Mouse (Mus musculus) heart, embryonic 15.5 days (tissue): ENCODE data around the gene Rtn4rl1. TPM values are rescaled to one million over a fixed set of nuclear protein-coding genes. Genes with fewer than 3 reads are reported as not detected.

Experiments
- ATAC-seq: fragments of 200-750 bp; cut with Nextera tagmentation; replicated peaks from 2 replicates; pipeline ENCODE4 v1.8.0; 2017; ENCODE audit warnings: low read depth, moderate TSS enrichment; ENCODE audit not compliant: insufficient number of reproducible peaks, insufficient read depth, low FRiP score
- H3K27ac ChIP-seq: fragments of 300-500 bp; sonication (generic); 2 replicates; pipeline ENCODE4 v1.5.1; 2015; ENCODE audit warnings: mild to moderate bottlenecking, inconsistent platforms
- H3K27me3 ChIP-seq: fragments of 300-500 bp; sonication (generic); 2 replicates; pipeline ENCODE4 v1.6.1; 2015; ENCODE audit warnings: inconsistent platforms
- H3K36me3 ChIP-seq: fragments of 300-500 bp; sonication (generic); 2 replicates; pipeline ENCODE4 v1.6.1; 2015; ENCODE audit warnings: mild to moderate bottlenecking, inconsistent platforms
- H3K4me1 ChIP-seq: fragments of 300-500 bp; sonication (generic); replicated peaks from 2 replicates; pipeline ENCODE4 v1.6.1; 2015; ENCODE audit warnings: inconsistent platforms
- H3K4me2 ChIP-seq: fragments of 300-500 bp; sonication (generic); 2 replicates; pipeline ENCODE4 v1.6.1; 2015; ENCODE audit warnings: inconsistent platforms, mild to moderate bottlenecking, moderate library complexity
- H3K4me3 ChIP-seq: fragments of 300-500 bp; sonication (generic); 2 replicates; pipeline ENCODE4 v1.5.1; 2015; ENCODE audit warnings: mild to moderate bottlenecking, inconsistent platforms
- H3K9ac ChIP-seq: fragments of 300-500 bp; sonication (generic); 2 replicates; pipeline ENCODE4 v1.6.1; 2015; ENCODE audit warnings: mild to moderate bottlenecking, inconsistent platforms
- H3K9me3 ChIP-seq: fragments of 300-500 bp; sonication (generic); replicated peaks from 2 replicates; pipeline ENCODE4 v1.6.1; 2016; ENCODE audit warnings: inconsistent platforms
- WGBS: fragments of 180-500 bp; shearing (Covaris S2); methylation state at CpG from one replicate; pipeline ENCODE4 v1.1.7; 2015; ENCODE audit warnings: mixed read lengths; 5-methylcytosine and 5-hydroxymethylcytosine counted together
- polyA plus RNA-seq: library from polyadenylated mRNA; unstranded; fragments of >200 nt; fragmentation: Nextera tagmentation; extraction: Ambion mirVana; gene quantifications from 2 replicates; pipeline ENCODE4 v1.2.1, GENCODE M21; 2015

Rtn4rl1 gene
- polyA plus RNA-seq, 1 experiment from 2014 or later = 12.4 TPM

GRCm38 (mm10) chr11:75166193-75166842 lies 27.3 kb upstream of the Rtn4rl1 start:
- WGBS = 10% methylated on average over 55 of the region's 55 CpGs
- Histone ChIP-seq H3K27ac (peak overlapping the region; percentile 89), H3K9ac (peak overlapping the region; percentile 76), H3K4me3 (peak overlapping the region; percentile 79), H3K9me3 (no peaks in the 10 kb centered on the region), H3K4me1 (peaks cover 77% of the 10 kb centered on the region), H3K27me3 (peaks cover 65% of the 10 kb centered on the region), H3K4me2 (peak overlapping the region; percentile 99), H3K36me3 (peaks cover 23% of the 10 kb centered on the region; the same call in 1 of the 2 replicates)
- ATAC-seq = no peak

GRCm38 (mm10) chr11:75166861-75167642 lies 26.5 kb upstream of the Rtn4rl1 start:
- H3K4me3 ChIP-seq = peak overlapping the region; percentile 79
- H3K36me3 ChIP-seq = peaks cover 18% of the 10 kb centered on the region; the same call in 1 of the 2 replicates
- peak overlapping the region; percentile 89 for H3K27ac ChIP-seq
- no peaks in the 10 kb centered on the region for H3K9me3 ChIP-seq
- peak overlapping the region; percentile 76 for H3K9ac ChIP-seq
- H3K4me2 ChIP-seq = peak overlapping the region; percentile 99
- H3K27me3 ChIP-seq = peaks cover 73% of the 10 kb centered on the region
- H3K4me1 ChIP-seq = peaks cover 78% of the 10 kb centered on the region
- 4% methylated on average over 59 of the region's 68 CpGs for WGBS
- ATAC-seq = no peak

DNA sequence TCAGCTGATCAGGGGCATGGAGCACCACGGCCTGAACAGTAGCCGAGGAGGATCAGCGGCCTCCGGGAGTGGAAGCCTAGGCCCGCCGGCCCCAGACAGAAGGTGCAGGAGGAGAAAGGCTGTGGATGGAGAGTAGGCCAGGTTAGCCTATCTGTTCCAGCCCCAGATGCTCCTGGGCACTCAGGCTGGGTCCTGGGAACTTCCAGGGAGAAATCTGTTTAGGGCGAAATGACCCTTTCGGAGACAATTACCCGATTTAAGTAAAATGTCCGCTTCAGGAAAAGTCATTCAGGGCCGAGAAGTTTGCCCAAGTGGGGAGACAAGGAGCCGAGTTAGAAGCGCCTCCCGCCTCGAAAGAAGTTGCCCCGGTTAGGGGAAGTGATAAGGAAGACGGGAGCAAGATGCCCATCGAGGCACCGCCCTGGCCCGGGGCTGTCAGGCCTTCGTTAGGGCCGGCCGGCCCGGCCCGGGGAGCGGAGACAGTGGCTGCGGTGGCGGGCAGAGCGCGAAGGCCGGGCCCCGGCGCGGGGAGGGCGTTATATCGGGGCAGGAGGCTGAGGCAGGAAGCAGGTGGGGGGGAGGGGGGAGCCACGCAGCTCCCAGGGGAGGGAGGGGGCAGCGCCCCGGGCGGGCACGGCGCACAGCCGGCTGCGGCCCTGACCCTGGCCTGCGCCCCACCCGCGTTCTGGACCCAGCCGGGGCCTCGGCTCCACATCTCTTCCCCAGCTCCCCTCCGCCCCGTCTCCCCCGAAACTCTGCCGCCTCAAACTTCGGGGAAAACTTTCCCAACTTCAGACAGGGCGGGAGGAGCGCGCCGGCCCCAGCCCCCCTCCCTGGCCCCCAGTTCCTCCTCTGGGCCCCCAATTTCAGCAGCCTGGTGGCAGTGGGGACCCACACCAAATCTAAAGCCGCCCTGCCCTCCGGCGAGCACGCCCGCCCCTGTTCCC lies 25.7 kb upstream of the Rtn4rl1 start:
- H3K4me3 ChIP-seq = peak overlapping the region; percentile 79
- peaks cover 15% of the 10 kb centered on the region; the same call in 1 of the 2 replicates for H3K36me3 ChIP-seq
- H3K4me2 ChIP-seq = peak overlapping the region; percentile 99
- peaks cover 87% of the 10 kb centered on the region for H3K4me1 ChIP-seq
- no peaks in the 10 kb centered on the region for H3K9me3 ChIP-seq
- no peak for ATAC-seq
- H3K9ac ChIP-seq = peak overlapping the region; percentile 76
- peak overlapping the region; percentile 89 for H3K27ac ChIP-seq
- 8% methylated on average over 49 of the region's 63 CpGs for WGBS
- H3K27me3 ChIP-seq = peaks cover 81% of the 10 kb centered on the region

GRCm38 (mm10) chr11:75168590-75169361 lies 24.8 kb upstream of the Rtn4rl1 start:
- WGBS = under 1% methylated on average over 82 of the region's 83 CpGs
- Histone ChIP-seq H3K4me1 (peaks cover 93% of the 10 kb centered on the region), H3K27ac (peak overlapping the region; percentile 89), H3K4me3 (peak overlapping the region; percentile 79), H3K4me2 (peak overlapping the region; percentile 99), H3K9ac (peak overlapping the region; percentile 76), H3K36me3 (peaks cover 8% of the 10 kb centered on the region; the same call in 1 of the 2 replicates), H3K9me3 (no peaks in the 10 kb centered on the region), H3K27me3 (peaks cover 89% of the 10 kb centered on the region)
- peak; percentile 24; the same call in 1 of the 2 replicates for ATAC-seq

- Histone ChIP-seq H3K27me3 (peaks cover 86% of the 10 kb centered on the region), H3K4me1 (peaks cover 92% of the 10 kb centered on the region), H3K36me3 (0 out of 2 replicates have a peak, but pooled peaks cover under 1% of the 10 kb centered on the region), H3K27ac (peak within 1 kb of the TSS; percentile 89), H3K4me3 (peak within 1 kb of the TSS; percentile 79), H3K9ac (peak within 1 kb of the TSS; percentile 76), H3K4me2 (peak within 1 kb of the TSS; percentile 99), H3K9me3 (no peaks in the 10 kb centered on the region)
- no peak for ATAC-seq
- 4% methylated on average over 23 of the region's 23 CpGs for whole genome bisulfite sequencing
Measured at GRCm38 (mm10) chr11:75169405-75170080, 24.0 kb upstream of the Rtn4rl1 start, which contains the start of gene Hic1. TSS of gene Hic1 (minus strand) at chr11:75169519.

GRCm38 (mm10) chr11:75170136-75170751 lies 23.3 kb upstream of the Rtn4rl1 start:
- peak overlapping the region; percentile 79 for H3K4me3 ChIP-seq
- peaks cover 79% of the 10 kb centered on the region for H3K27me3 ChIP-seq
- H3K27ac ChIP-seq = no peak overlapping the region
- H3K4me2 ChIP-seq = peak overlapping the region; percentile 99
- peaks cover 85% of the 10 kb centered on the region for H3K4me1 ChIP-seq
- H3K9me3 ChIP-seq = no peaks in the 10 kb centered on the region
- H3K9ac ChIP-seq = peak overlapping the region; percentile 18; the same call in 1 of the 2 replicates
- H3K36me3 ChIP-seq = no peaks in the 10 kb centered on the region
- peak; percentile 7; the same call in 1 of the 2 replicates for ATAC-seq
- under 1% methylated on average over 38 of the region's 38 CpGs for WGBS

- H3K4me1 ChIP-seq = peaks cover 74% of the 10 kb centered on the region
- 10% methylated on average over 17 of the region's 17 CpGs for WGBS
- no peak overlapping the region for H3K9ac ChIP-seq
- H3K27me3 ChIP-seq = peaks cover 68% of the 10 kb centered on the region
- peak overlapping the region; percentile 71 for H3K4me3 ChIP-seq
- no peak for ATAC-seq
- H3K36me3 ChIP-seq = no peaks in the 10 kb centered on the region
- H3K4me2 ChIP-seq = peak overlapping the region; percentile 96
- H3K27ac ChIP-seq = no peak overlapping the region
- H3K9me3 ChIP-seq = no peaks in the 10 kb centered on the region
Measured at GRCm38 (mm10) chr11:75171186-75171865, 22.3 kb upstream of the Rtn4rl1 start.

DNA sequence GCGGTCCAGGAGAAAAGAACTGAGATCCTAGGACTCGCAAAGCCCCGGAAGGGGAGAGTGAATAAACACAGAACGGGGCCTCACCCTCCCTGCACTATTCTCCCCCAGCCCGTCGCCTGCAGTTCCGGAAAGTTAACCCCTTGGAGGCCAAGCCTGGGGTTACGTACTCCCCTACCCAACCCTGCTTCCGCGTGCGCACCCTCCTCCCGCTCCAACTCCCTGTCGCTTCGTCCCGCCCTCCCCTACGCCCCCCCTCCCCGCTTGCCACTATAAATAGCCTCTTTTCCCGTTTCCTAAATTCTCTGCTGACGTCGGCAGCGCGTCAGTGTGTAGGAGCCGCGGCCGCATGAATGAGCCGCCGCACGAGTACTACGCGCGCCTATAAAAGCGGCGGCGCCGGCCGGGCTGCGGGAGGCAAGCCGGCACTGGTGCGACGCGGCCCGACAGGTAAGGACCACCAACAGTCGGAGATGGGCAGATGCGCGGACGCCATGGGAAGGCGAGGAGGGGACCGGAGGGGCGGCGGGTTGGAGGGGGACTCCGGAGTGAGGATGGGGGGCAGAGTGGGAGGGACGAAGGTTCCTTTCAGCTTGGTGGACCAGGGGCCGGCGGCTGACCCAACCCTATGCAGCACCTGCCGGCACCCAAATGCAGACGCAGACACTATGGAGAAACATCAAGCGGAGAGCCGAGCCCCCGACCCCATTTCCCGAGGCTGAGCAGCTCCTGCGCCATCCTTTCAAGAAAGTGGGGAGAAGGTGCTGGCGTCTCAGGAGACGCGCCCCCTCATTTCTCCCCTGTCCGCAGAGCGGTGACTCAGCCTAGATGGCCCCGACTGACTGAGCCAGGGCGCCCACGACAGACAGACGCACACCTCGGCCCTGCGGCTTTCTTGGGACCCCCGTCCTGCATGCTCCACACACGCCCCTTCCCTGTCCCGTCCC lies 21.2 kb upstream of the Rtn4rl1 start:
- no peak overlapping the region; the same call in 1 of the 2 replicates for H3K9ac ChIP-seq
- H3K27me3 ChIP-seq = peaks cover 59% of the 10 kb centered on the region

More for the DNA sequence above, 21.2 kb upstream of the Rtn4rl1 start:
- under 1% methylated on average over 73 of the region's 75 CpGs for WGBS
- H3K9me3 ChIP-seq = no peaks in the 10 kb centered on the region
- H3K27ac ChIP-seq = no peak overlapping the region
- peaks cover 63% of the 10 kb centered on the region for H3K4me1 ChIP-seq
- no peak for ATAC-seq
- peak overlapping the region; percentile 96 for H3K4me2 ChIP-seq
- peaks cover 7% of the 10 kb centered on the region; the same call in 1 of the 2 replicates for H3K36me3 ChIP-seq
- peak overlapping the region; percentile 71 for H3K4me3 ChIP-seq
